In genomic region chr4:89360349-89360748, GRCm38 (mm10) we compare ENCODE assay signal across 11 mouse cellular contexts. TPM values are rescaled to one million over a fixed set of nuclear protein-coding genes. Genes with fewer than 3 reads are reported as not detected.
DNase-seq lines count a peak whose midpoint lies in the region; ATAC-seq lines count a peak whose summit lies in the region.
"Had no signal": no experiment of that assay in that cellular context is flagged by ENCODE, and none has a peak within 500 bp of the region (broad histone marks: within the 10 kb centered on the region; RNA-seq: fewer than 3 reads in every experiment).

No protein-coding gene starts in this region.

- no peak overlapping the region for H3K4me2 ChIP-seq in stomach, embryonic 14.5 days (replicated peaks; ENCODE audit: low read depth, low read length)
- H3K4me2 ChIP-seq in hindbrain, embryonic 13.5 days = no peak overlapping the region
- H3K4me2 ChIP-seq: heart, embryonic 13.5 days had no signal

- 0 out of 2 replicates have a peak, but pooled peaks cover 4% of the 10 kb centered on the region for H3K4me1 ChIP-seq in stomach, embryonic 14.5 days (ENCODE audit: control insufficient read depth, insufficient read depth, low read length)
- no peaks in the 10 kb centered on the region for H3K4me1 ChIP-seq in hindbrain, embryonic 13.5 days (replicated peaks)
- H3K4me1 ChIP-seq: midbrain, embryonic 10.5 days had no signal

- peak overlapping the region; percentile 75 for H3K27ac ChIP-seq in stomach, embryonic 14.5 days (ENCODE audit: low read length)
- no peak overlapping the region for H3K27ac ChIP-seq in hindbrain, embryonic 13.5 days
- H3K27ac ChIP-seq: heart, embryonic 13.5 days; midbrain, embryonic 10.5 days had no signal

- no peaks in the 10 kb centered on the region for H3K27me3 ChIP-seq in stomach, embryonic 14.5 days (ENCODE audit: control insufficient read depth, insufficient read depth, low read length)
- no peaks in the 10 kb centered on the region for H3K27me3 ChIP-seq in hindbrain, embryonic 13.5 days
- H3K27me3 ChIP-seq: heart, embryonic 13.5 days had no signal

- no peak overlapping the region for H3K4me3 ChIP-seq in stomach, embryonic 14.5 days (ENCODE audit: low read depth, low read length)
- H3K4me3 ChIP-seq in hindbrain, embryonic 13.5 days = no peak overlapping the region
- H3K4me3 ChIP-seq: erythroblast, embryonic 14.5 days; heart, embryonic 13.5 days; midbrain, embryonic 10.5 days had no signal

- H3K9ac ChIP-seq in stomach, embryonic 14.5 days (replicated peaks; ENCODE audit: low read depth, low read length) = no peak overlapping the region
- no peak overlapping the region for H3K9ac ChIP-seq in hindbrain, embryonic 13.5 days
- H3K9ac ChIP-seq: heart, embryonic 13.5 days had no signal

- H3K9me3 ChIP-seq in stomach, embryonic 14.5 days (ENCODE audit: control insufficient read depth, low read depth, low read length) = no peaks in the 10 kb centered on the region
- H3K9me3 ChIP-seq in hindbrain, embryonic 13.5 days = no peaks in the 10 kb centered on the region
- H3K9me3 ChIP-seq: heart, embryonic 13.5 days; midbrain, embryonic 10.5 days had no signal

- WGBS in stomach, embryonic 14.5 days = 53% methylated on average over 3 of the region's 3 CpGs
- WGBS in hindbrain, embryonic 13.5 days = 73% methylated on average over 3 of the region's 3 CpGs

- peak; percentile 16 for DNase-seq in heart, postnatal 4 days
- no peak for DNase-seq in heart, adult 9 months (ENCODE audit: low spot score in 2 of 2)
- DNase-seq in adrenal gland, postnatal 36 days = peak; percentile 43 to 59
- peak; percentile 72 for DNase-seq in kidney, postnatal 14 days
- DNase-seq in left cerebral cortex, adult 9 months (ENCODE audit: low spot score in 2 of 2) = no peak

- peak; percentile 87; the same call in 1 of the 2 replicates for ATAC-seq in stomach, embryonic 14.5 days (ENCODE audit: insufficient number of reproducible peaks, insufficient read depth, low FRiP score, low read depth)
- no peak for ATAC-seq in erythroid progenitor cell, adult 5-6 weeks (replicated peaks; ENCODE audit: low FRiP score, poor library complexity, severe bottlenecking)
- ATAC-seq in hindbrain, embryonic 13.5 days (ENCODE audit: low FRiP score) = no peak

- H3K36me3 ChIP-seq in stomach, embryonic 14.5 days (ENCODE audit: control insufficient read depth, insufficient read depth, low read length) = no peaks in the 10 kb centered on the region
- no peaks in the 10 kb centered on the region for H3K36me3 ChIP-seq in hindbrain, embryonic 13.5 days
- H3K36me3 ChIP-seq: heart, embryonic 13.5 days; midbrain, embryonic 10.5 days had no signal

RNA-seq across cellular contexts. Expression of gene Cdkn2b, which starts 49.5 kb away (rescaled TPM):
- 1 to 10 TPM in 1 of 2 experiments, under 1 TPM in 1; 0.91 to 1.9 TPM for total RNA-seq in heart, postnatal 4 days (2021)
- 10 to 100 TPM in 1 of 2 experiments, 1 to 10 TPM in 1; 4.8 to 10.3 TPM for total RNA-seq in adrenal gland, postnatal 36 days (2021)
- polyA plus RNA-seq in stomach, embryonic 14.5 days (2014; fragmentation: Nextera tagmentation; extraction: Ambion mirVana) = 4.8 and 4.9 TPM in 2 replicates
- not detected in 2 replicates for total RNA-seq in erythroid progenitor cell, adult 5-6 weeks (2015; ENCODE audit: low replicate concordance)
- total RNA-seq in erythroid progenitor cell, adult 5-6 weeks (2017; ENCODE audit: low replicate concordance) = not detected in 2 replicates
- polyA plus RNA-seq in hindbrain, embryonic 13.5 days (2015; fragmentation: Nextera tagmentation; extraction: Ambion mirVana) = 0.86 and 1.2 TPM in 2 replicates
- polyA plus RNA-seq: erythroblast, embryonic 14.5 days had no signal

Comparison
In these comparisons a context has a peak if more than half of its experiments do, and no peak if none do; other contexts are left out.
1. DNase-seq: peak in heart, postnatal 4 days (single experiment), adrenal gland, postnatal 36 days (2 of 2) and kidney, postnatal 14 days (single experiment); none in heart, adult 9 months (0 of 2) and left cerebral cortex, adult 9 months (0 of 2).